Mouse (Mus musculus) lung, embryonic 14.5 days (tissue): ENCODE results near the gene Pdf. TPM values are rescaled to one million over a fixed set of nuclear protein-coding genes. Genes with fewer than 3 reads are reported as not detected.

Experiments used
- ATAC-seq: fragments of 200-750 bp; cut with Nextera tagmentation; 2 replicates; pipeline ENCODE4 v1.8.0; 2017; ENCODE audit warnings: mild to moderate bottlenecking, moderate TSS enrichment, moderate library complexity; ENCODE audit not compliant: insufficient read depth
- DNase-seq: peaks from one replicate; pipeline ENCODE4 v3.0.0-alpha.2; 2015
- H3K27ac ChIP-seq: fragments of 300-500 bp; sonication (generic); 2 replicates; pipeline ENCODE4 v1.5.1; 2014; ENCODE audit warnings: low read depth, mild to moderate bottlenecking, moderate library complexity
- H3K27me3 ChIP-seq: fragments of 300-500 bp; sonication (generic); 2 replicates; pipeline ENCODE4 v1.6.1; 2014; ENCODE audit warnings: low read length, control low read depth; ENCODE audit not compliant: insufficient read depth
- H3K36me3 ChIP-seq: fragments of 300-500 bp; sonication (generic); 2 replicates; pipeline ENCODE4 v1.6.1; 2014; ENCODE audit warnings: control low read depth; ENCODE audit not compliant: insufficient read depth
- H3K4me1 ChIP-seq: fragments of 300-500 bp; sonication (generic); 2 replicates; pipeline ENCODE4 v1.6.1; 2014; ENCODE audit warnings: antibody characterized with exemption, control low read depth; ENCODE audit not compliant: insufficient read depth
- H3K4me2 ChIP-seq: fragments of 300-500 bp; sonication (generic); 2 replicates; pipeline ENCODE4 v1.6.1; 2014; ENCODE audit warnings: mild to moderate bottlenecking
- H3K4me3 ChIP-seq: fragments of 300-500 bp; sonication (generic); 2 replicates; pipeline ENCODE4 v1.5.1; 2014; ENCODE audit warnings: low read depth, low read length
- H3K9ac ChIP-seq: fragments of 300-500 bp; sonication (generic); 2 replicates; pipeline ENCODE4 v1.6.1; 2014
- H3K9me3 ChIP-seq: fragments of 300-500 bp; sonication (generic); 2 replicates; pipeline ENCODE4 v1.6.1; 2016; ENCODE audit warnings: low read depth, low read length, control low read depth
- CTCF ChIP-seq: IDR thresholded peaks from 2 replicates; pipeline ENCODE4 v1.5.1; 2016; ENCODE audit warnings: antibody characterized with exemption, low read depth
- whole genome bisulfite sequencing: fragments of 180-500 bp; shearing (Covaris S2); extraction: QIAGEN DNeasy Blood & Tissue Kit; methylation state at CpG from one replicate; pipeline ENCODE4 v1.1.7; 2014; 5-methylcytosine and 5-hydroxymethylcytosine counted together
- polyA plus RNA-seq: library from polyadenylated mRNA; unstranded; fragments of >200 nt; fragmentation: Nextera tagmentation; extraction: Ambion mirVana; gene quantifications from 2 replicates; pipeline ENCODE4 v1.2.1, GENCODE M21; 2014

Pdf gene
- polyA plus RNA-seq, 1 experiment from 2014 or later = 45.6 TPM

- no peak for ATAC-seq
- peaks cover 73% of the 10 kb centered on the region for H3K36me3 ChIP-seq
- WGBS = 96% methylated on average over 17 of the region's 17 CpGs
Observed at GRCm38 (mm10) chr8:107085358-107085757, 36.9 kb upstream of the Pdf start.

GRCm38 (mm10) chr8:107076239-107076888 lies 27.9 kb upstream of the Pdf start:
- no peak overlapping the region for H3K4me2 ChIP-seq
- no peak overlapping the region for H3K27ac ChIP-seq
- no peak for ATAC-seq
- no peak for DNase-seq
- H3K4me3 ChIP-seq = no peak overlapping the region
- no peak for TF ChIP-seq CTCF
- no peaks in the 10 kb centered on the region for H3K4me1 ChIP-seq
- WGBS = 90% methylated on average over 7 of the region's 7 CpGs
- peaks cover 79% of the 10 kb centered on the region for H3K36me3 ChIP-seq
- H3K9me3 ChIP-seq = no peaks in the 10 kb centered on the region
- H3K9ac ChIP-seq = no peak overlapping the region
- no peaks in the 10 kb centered on the region for H3K27me3 ChIP-seq

More at GRCm38 (mm10) chr8:107085358-107085757, 36.9 kb upstream of the Pdf start:
- Histone ChIP-seq H3K9me3 (no peaks in the 10 kb centered on the region), H3K9ac (no peak overlapping the region), H3K27ac (no peak overlapping the region), H3K4me3 (no peak overlapping the region), H3K4me1 (no peaks in the 10 kb centered on the region), H3K27me3 (no peaks in the 10 kb centered on the region), H3K4me2 (no peak overlapping the region)
- DNase-seq = peak; percentile 20
- TF ChIP-seq CTCF = peak; percentile 45

GRCm38 (mm10) chr8:107074128-107074527 lies 25.7 kb upstream of the Pdf start:
- WGBS = 82% methylated on average over 1 of the region's 1 CpGs
- TF ChIP-seq CTCF = no peak
- Histone ChIP-seq H3K4me2 (no peak overlapping the region), H3K9ac (no peak overlapping the region), H3K4me1 (no peaks in the 10 kb centered on the region), H3K36me3 (peaks cover 76% of the 10 kb centered on the region), H3K9me3 (no peaks in the 10 kb centered on the region), H3K27ac (no peak overlapping the region), H3K27me3 (no peaks in the 10 kb centered on the region), H3K4me3 (no peak overlapping the region)
- no peak for DNase-seq
- ATAC-seq = no peak

GRCm38 (mm10) chr8:107073706-107074105 lies 25.3 kb upstream of the Pdf start:
- no peak overlapping the region for H3K4me2 ChIP-seq
- H3K27me3 ChIP-seq = no peaks in the 10 kb centered on the region
- no peaks in the 10 kb centered on the region for H3K9me3 ChIP-seq
- H3K4me3 ChIP-seq = no peak overlapping the region
- H3K9ac ChIP-seq = no peak overlapping the region
- no peaks in the 10 kb centered on the region for H3K4me1 ChIP-seq
- peaks cover 73% of the 10 kb centered on the region for H3K36me3 ChIP-seq
- 74% methylated on average over 4 of the region's 4 CpGs for WGBS
- H3K27ac ChIP-seq = no peak overlapping the region
- DNase-seq = no peak
- no peak for ATAC-seq
- TF ChIP-seq CTCF = no peak

- peak; percentile 18 for DNase-seq
- H3K27ac ChIP-seq = no peak within 1 kb of the TSS
- peaks cover 18% of the 10 kb centered on the region for H3K36me3 ChIP-seq
- 44% methylated on average over 17 of the region's 17 CpGs for WGBS
- H3K4me1 ChIP-seq = no peaks in the 10 kb centered on the region
- no peaks in the 10 kb centered on the region for H3K27me3 ChIP-seq
- no peak for TF ChIP-seq CTCF
- no peak within 1 kb of the TSS for H3K4me3 ChIP-seq
- no peak within 1 kb of the TSS for H3K9ac ChIP-seq
- no peaks in the 10 kb centered on the region for H3K9me3 ChIP-seq
- no peak within 1 kb of the TSS for H3K4me2 ChIP-seq
- no peak for ATAC-seq
Observed at GRCm38 (mm10) chr8:107065511-107066496, 17.4 kb upstream of the Pdf start, which contains the start of gene Tmed6. Gene Tmed6, minus strand, starts transcription at chr8:107065644.

GRCm38 (mm10) chr8:107062613-107063012 lies 14.2 kb upstream of the Pdf start:
- Histone ChIP-seq H3K9ac (no peak overlapping the region), H3K27me3 (no peaks in the 10 kb centered on the region), H3K36me3 (peaks cover 21% of the 10 kb centered on the region), H3K4me3 (no peak overlapping the region), H3K27ac (no peak overlapping the region), H3K4me1 (no peaks in the 10 kb centered on the region), H3K4me2 (no peak overlapping the region), H3K9me3 (no peaks in the 10 kb centered on the region)
- ATAC-seq = no peak
- 67% methylated on average over 1 of the region's 1 CpGs for WGBS
- no peak for DNase-seq
- no peak for TF ChIP-seq CTCF

- ATAC-seq = peak; percentile 63
- no peaks in the 10 kb centered on the region for H3K4me1 ChIP-seq
- H3K4me2 ChIP-seq = peak overlapping the region; percentile 82
- peak overlapping the region; percentile 100 for H3K4me3 ChIP-seq
- peak overlapping the region; percentile 80 for H3K9ac ChIP-seq
- no peaks in the 10 kb centered on the region for H3K27me3 ChIP-seq
- peak; percentile 19 for DNase-seq
- H3K27ac ChIP-seq = peak overlapping the region; percentile 52; the same call in 1 of the 2 replicates
- TF ChIP-seq CTCF = 0 out of 2 replicates have a peak, but pooled peaks have one; percentile 21
- under 1% methylated on average over 33 of the region's 33 CpGs for WGBS
- no peaks in the 10 kb centered on the region for H3K9me3 ChIP-seq
- peaks cover 49% of the 10 kb centered on the region for H3K36me3 ChIP-seq
Observed at GRCm38 (mm10) chr8:107056973-107057369, 8.6 kb upstream of the Pdf start.
